Mouse (Mus musculus) ES-Bruce4 (cell line): ENCODE measurements around the gene Cmtm6. TPM values are rescaled to one million over a fixed set of nuclear protein-coding genes. Genes with fewer than 3 reads are reported as not detected.

Source experiments
- H3K27ac ChIP-seq: 2 replicates; pipeline ENCODE4 v1.5.1; 2012; ENCODE audit warnings: low read length, inconsistent platforms; ENCODE audit not compliant: insufficient read depth
- H3K27me3 ChIP-seq: 2 replicates; pipeline ENCODE4 v1.6.1; 2012; ENCODE audit warnings: mild to moderate bottlenecking, low read length, inconsistent platforms; ENCODE audit not compliant: control insufficient read depth, poor library complexity, insufficient read depth, severe bottlenecking
- H3K36me3 ChIP-seq: 2 replicates; pipeline ENCODE4 v1.6.1; 2012; ENCODE audit warnings: inconsistent platforms, mild to moderate bottlenecking, low read length, moderate library complexity; ENCODE audit not compliant: control insufficient read depth, poor library complexity, insufficient read depth, severe bottlenecking
- H3K4me1 ChIP-seq: one replicate; pipeline ENCODE4 v1.8.1; 2011; ENCODE audit warnings: low read length; ENCODE audit not compliant: control insufficient read depth, insufficient read depth
- H3K4me3 ChIP-seq: 2 replicates; pipeline ENCODE4 v1.5.1; 2011; ENCODE audit warnings: low read depth, mild to moderate bottlenecking, low read length
- H3K9ac ChIP-seq: 2 replicates; pipeline ENCODE4 v1.6.1; 2012; ENCODE audit warnings: low read depth, mild to moderate bottlenecking, inconsistent platforms; ENCODE audit not compliant: poor library complexity, severe bottlenecking
- H3K9me3 ChIP-seq: replicated peaks from 2 replicates; pipeline ENCODE4 v1.6.1; 2012; ENCODE audit warnings: mild to moderate bottlenecking, low read length, inconsistent platforms; ENCODE audit not compliant: control insufficient read depth, poor library complexity, insufficient read depth, severe bottlenecking
- CTCF ChIP-seq: IDR thresholded peaks from one replicate; pipeline ENCODE4 v1.8.1; 2011; ENCODE audit warnings: low read depth, low read length
- EP300 ChIP-seq: IDR thresholded peaks from 2 replicates; pipeline ENCODE4 v1.6.1; 2011; ENCODE audit warnings: low read depth, low read length; ENCODE audit not compliant: insufficient read depth
- POLR2A ChIP-seq: IDR thresholded peaks from one replicate; pipeline ENCODE4 v1.8.1; 2011; ENCODE audit warnings: low read length; ENCODE audit not compliant: insufficient read depth
- polyA plus RNA-seq: library from polyadenylated mRNA; stranded (reverse); fragments of >200 nt; gene quantifications from 2 replicates; pipeline ENCODE4 v1.2.4, GENCODE M21; 2011; ENCODE audit warnings: low read depth; ENCODE audit not compliant: missing spikeins, insufficient read depth, insufficient read length

Gene Cmtm6
- polyA plus RNA-seq, 1 experiment = 49.3 TPM

- Histone ChIP-seq H3K4me1 (no peaks in the 10 kb centered on the region), H3K36me3 (no peaks in the 10 kb centered on the region), H3K9me3 (no peaks in the 10 kb centered on the region), H3K27ac (no peak overlapping the region), H3K9ac (no peak overlapping the region), H3K4me3 (no peak overlapping the region), H3K27me3 (no peaks in the 10 kb centered on the region)
- TF ChIP-seq CTCF (no peak), POLR2A (no peak), EP300 (no peak)
Measured at GRCm38 (mm10) chr9:114776361-114776760, 45.4 kb downstream of the Cmtm6 start.

GRCm38 (mm10) chr9:114777178-114778046, 46.5 kb downstream of the Cmtm6 start:
- TF ChIP-seq EP300 = no peak
- TF ChIP-seq CTCF = no peak
- Histone ChIP-seq H3K27ac (no peak overlapping the region), H3K27me3 (no peaks in the 10 kb centered on the region), H3K4me1 (no peaks in the 10 kb centered on the region), H3K9ac (no peak overlapping the region), H3K4me3 (no peak overlapping the region), H3K9me3 (no peaks in the 10 kb centered on the region), H3K36me3 (no peaks in the 10 kb centered on the region)

- no peak overlapping the region for H3K27ac ChIP-seq
- no peak overlapping the region for H3K4me3 ChIP-seq
- no peaks in the 10 kb centered on the region for H3K36me3 ChIP-seq
- H3K27me3 ChIP-seq = no peaks in the 10 kb centered on the region
- no peak overlapping the region for H3K9ac ChIP-seq
- H3K4me1 ChIP-seq = no peaks in the 10 kb centered on the region
- no peak for TF ChIP-seq EP300
- no peak for TF ChIP-seq CTCF
- no peak for TF ChIP-seq POLR2A
- H3K9me3 ChIP-seq = no peaks in the 10 kb centered on the region
Measured at GRCm38 (mm10) chr9:114778047-114778390, 47.1 kb downstream of the Cmtm6 start.

- Histone ChIP-seq H3K27ac (no peak overlapping the region), H3K9ac (no peak overlapping the region)
- peak; percentile 42; the same call in 1 of the 2 replicates for TF ChIP-seq EP300
- no peak for TF ChIP-seq POLR2A
- TF ChIP-seq CTCF = no peak
Measured at GRCm38 (mm10) chr9:114778877-114779276, 48.0 kb downstream of the Cmtm6 start.

GRCm38 (mm10) chr9:114779984-114780745, 49.2 kb downstream of the Cmtm6 start:
- Histone ChIP-seq H3K27ac (0 out of 2 replicates have a peak overlapping the region, but pooled peaks have one; percentile 20), H3K4me3 (peak overlapping the region; percentile 77), H3K9me3 (no peaks in the 10 kb centered on the region), H3K36me3 (no peaks in the 10 kb centered on the region), H3K4me1 (no peaks in the 10 kb centered on the region), H3K9ac (peak overlapping the region; percentile 88), H3K27me3 (no peaks in the 10 kb centered on the region)
- TF ChIP-seq CTCF = no peak
- TF ChIP-seq POLR2A = no peak
- TF ChIP-seq EP300 = no peak

More at GRCm38 (mm10) chr9:114778877-114779276, 48.0 kb downstream of the Cmtm6 start:
- no peaks in the 10 kb centered on the region for H3K27me3 ChIP-seq
- no peak overlapping the region for H3K4me3 ChIP-seq
- no peaks in the 10 kb centered on the region for H3K36me3 ChIP-seq
- no peaks in the 10 kb centered on the region for H3K4me1 ChIP-seq
- no peaks in the 10 kb centered on the region for H3K9me3 ChIP-seq
